Mouse (Mus musculus): ENCODE data around the gene Bglap3. TPM values are rescaled to one million over a fixed set of nuclear protein-coding genes. Genes with fewer than 3 reads are reported as not detected.

Bglap3 gene
- total and polyA plus RNA-seq, 3 experiments: 0.16 TPM; not detected in 2

DNA sequence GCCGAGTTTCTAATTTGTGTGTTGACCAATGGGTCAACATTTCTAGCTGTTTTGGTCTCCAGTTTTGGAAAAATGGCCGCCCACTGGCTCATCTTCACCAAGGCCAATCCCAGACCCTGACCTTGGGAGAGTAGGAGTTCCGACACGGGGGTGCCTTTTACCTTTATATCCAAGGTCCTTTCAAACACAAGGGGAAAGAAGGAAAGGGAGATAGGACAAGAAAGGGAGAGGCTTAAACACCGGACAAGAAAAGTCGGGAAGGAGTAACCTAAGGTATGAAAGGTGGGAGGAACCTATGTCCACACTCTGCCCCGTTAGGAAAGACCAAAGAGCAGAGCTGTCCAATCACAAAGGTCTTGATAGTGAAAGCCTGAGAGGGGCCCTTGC lies 38.1 kb upstream of the Bglap3 start:
- DNase-seq (ENCODE audit: low spot score): no peak
- peaks cover 87% of the 10 kb centered on the region for H3K36me3 ChIP-seq (replicated peaks)
- H3K4me1 ChIP-seq (ENCODE audit: insufficient read depth, low read depth, low read length): peaks cover 82% of the 10 kb centered on the region
- ATAC-seq (ENCODE audit: extremely low read depth, insufficient number of reproducible peaks, low FRiP score, poor library complexity, severe bottlenecking): no peak
- peak overlapping the region; percentile 84; the same call in 1 of the 2 replicates for H3K4me3 ChIP-seq (ENCODE audit: low read depth, low read length)
- no peak for TF ChIP-seq TAL1 (conservative IDR thresholded peaks at IDR 0.05; ENCODE audit: low read depth, low read length)
- no peak for TF ChIP-seq GATA2 (IDR thresholded peaks at IDR 0.05; ENCODE audit: borderline replicate concordance, low read depth, low read length)
- no peak for TF ChIP-seq POLR2AphosphoS5 (IDR thresholded peaks at IDR 0.05; ENCODE audit: insufficient replicate concordance, low read depth, low read length)
- no peak for TF ChIP-seq GATA1 (IDR thresholded peaks at IDR 0.05; ENCODE audit: borderline replicate concordance, low read length)
- no peak for TF ChIP-seq CTCF (IDR thresholded peaks at IDR 0.05; ENCODE audit: low read depth, low read length)
- H3K9me3 ChIP-seq (replicated peaks): no peaks in the 10 kb centered on the region
- no peaks in the 10 kb centered on the region for H3K27me3 ChIP-seq (ENCODE audit: insufficient read depth, low read length)

DNA sequence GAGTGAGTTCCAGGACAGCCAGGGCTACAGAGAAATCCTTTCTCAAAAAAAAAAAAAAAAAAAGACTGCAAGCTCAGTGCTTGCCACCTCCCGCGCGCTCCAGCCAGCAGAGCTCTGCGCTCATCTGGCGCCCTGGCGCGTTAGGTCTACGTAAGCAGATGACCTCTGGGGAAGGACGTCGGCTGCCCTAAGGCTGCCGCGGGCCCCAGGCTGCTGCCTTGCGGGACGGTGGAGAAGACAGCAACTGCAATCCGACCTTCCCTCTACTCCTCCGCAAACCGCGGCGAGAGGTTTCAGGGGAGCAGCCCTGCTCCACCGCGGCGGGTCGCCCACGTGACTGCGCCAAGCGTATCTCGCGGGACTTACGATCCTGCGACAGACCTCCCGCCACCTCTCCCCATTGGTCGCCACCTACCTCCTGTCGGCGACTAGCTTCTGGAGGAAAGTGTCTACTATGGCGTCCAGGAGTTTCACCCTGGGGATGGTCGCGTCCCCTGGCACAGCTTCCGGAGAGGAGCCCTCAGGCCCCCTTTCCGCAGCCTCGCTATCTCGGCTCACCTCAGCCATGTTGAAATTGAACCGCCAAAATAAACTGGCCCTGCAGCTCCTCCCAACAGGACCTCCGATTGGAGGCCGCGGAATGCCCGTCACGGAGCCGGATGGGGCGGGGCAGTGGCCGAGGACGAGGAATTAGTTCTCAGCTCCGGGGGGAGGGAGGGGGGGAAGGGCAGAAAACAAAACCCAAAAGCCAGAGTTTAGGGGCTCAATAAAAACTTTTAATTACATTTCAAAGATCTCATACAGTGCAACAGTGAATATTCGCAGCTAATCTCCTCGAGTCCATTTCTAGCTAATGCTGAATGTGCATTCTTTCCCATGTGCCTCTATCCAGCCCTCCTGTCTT lies 37.5 kb upstream of the Bglap3 start, which contains the start of gene Pmf1:
Pmf1 (minus strand) TSS at position 591 of the 904 bp plus-strand sequence.
- Histone ChIP-seq H3K27me3 (ENCODE audit: insufficient read depth, low read length) (no peaks in the 10 kb centered on the region), H3K9me3 (replicated peaks) (no peaks in the 10 kb centered on the region), H3K4me3 (ENCODE audit: low read depth, low read length) (peak within 1 kb of the TSS; percentile 84), H3K4me1 (ENCODE audit: insufficient read depth, low read depth, low read length) (peaks cover 76% of the 10 kb centered on the region), H3K36me3 (replicated peaks) (peaks cover 85% of the 10 kb centered on the region)
- TF ChIP-seq POLR2AphosphoS5 (IDR thresholded peaks at IDR 0.05; ENCODE audit: insufficient replicate concordance, low read depth, low read length): 0 out of 2 replicates have a peak, but pooled peaks have one; percentile 64
- TF ChIP-seq CTCF (IDR thresholded peaks at IDR 0.05; ENCODE audit: low read depth, low read length): no peak
- no peak for TF ChIP-seq GATA2 (IDR thresholded peaks at IDR 0.05; ENCODE audit: borderline replicate concordance, low read depth, low read length)
- DNase-seq (ENCODE audit: low spot score) (peak; percentile 93), ATAC-seq (ENCODE audit: extremely low read depth, insufficient number of reproducible peaks, low FRiP score, poor library complexity, severe bottlenecking) (peak; percentile 83)

DNA sequence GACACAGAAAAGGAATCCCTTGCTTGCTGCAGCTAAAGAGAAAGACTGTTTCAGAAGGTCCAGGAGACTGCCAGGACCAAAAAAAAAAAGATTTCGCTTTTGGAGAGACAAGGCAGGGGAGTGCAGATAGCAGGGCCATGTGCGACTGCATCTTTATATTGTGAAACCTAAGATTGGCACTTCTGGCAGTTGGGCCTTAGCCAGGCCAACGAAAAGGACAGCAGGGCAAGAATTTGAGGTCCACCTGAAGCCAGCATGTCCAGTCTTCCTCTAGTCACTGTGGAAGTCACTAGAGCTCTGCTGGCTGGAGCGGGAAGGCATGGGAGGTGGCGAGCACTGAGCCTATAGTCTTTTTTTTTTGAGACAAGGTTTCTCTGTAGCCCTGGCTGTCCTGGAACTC lies 36.4 kb upstream of the Bglap3 start:
- Histone ChIP-seq H3K27me3 (ENCODE audit: insufficient read depth, low read length) (no peaks in the 10 kb centered on the region), H3K4me1 (ENCODE audit: insufficient read depth, low read depth, low read length) (peaks cover 70% of the 10 kb centered on the region), H3K4me3 (ENCODE audit: low read depth, low read length) (peak overlapping the region; percentile 84), H3K36me3 (replicated peaks) (peaks cover 84% of the 10 kb centered on the region), H3K9me3 (replicated peaks) (no peaks in the 10 kb centered on the region)
- DNase-seq (ENCODE audit: low spot score) (no peak), ATAC-seq (ENCODE audit: extremely low read depth, insufficient number of reproducible peaks, low FRiP score, poor library complexity, severe bottlenecking) (no peak)
- no peak for TF ChIP-seq GATA2 (IDR thresholded peaks at IDR 0.05; ENCODE audit: borderline replicate concordance, low read depth, low read length)
- no peak for TF ChIP-seq POLR2AphosphoS5 (IDR thresholded peaks at IDR 0.05; ENCODE audit: insufficient replicate concordance, low read depth, low read length)
- TF ChIP-seq CTCF (IDR thresholded peaks at IDR 0.05; ENCODE audit: low read depth, low read length): no peak
- no peak for TF ChIP-seq TAL1 (conservative IDR thresholded peaks at IDR 0.05; ENCODE audit: low read depth, low read length)
- TF ChIP-seq GATA1 (IDR thresholded peaks at IDR 0.05; ENCODE audit: borderline replicate concordance, low read length): no peak

DNA sequence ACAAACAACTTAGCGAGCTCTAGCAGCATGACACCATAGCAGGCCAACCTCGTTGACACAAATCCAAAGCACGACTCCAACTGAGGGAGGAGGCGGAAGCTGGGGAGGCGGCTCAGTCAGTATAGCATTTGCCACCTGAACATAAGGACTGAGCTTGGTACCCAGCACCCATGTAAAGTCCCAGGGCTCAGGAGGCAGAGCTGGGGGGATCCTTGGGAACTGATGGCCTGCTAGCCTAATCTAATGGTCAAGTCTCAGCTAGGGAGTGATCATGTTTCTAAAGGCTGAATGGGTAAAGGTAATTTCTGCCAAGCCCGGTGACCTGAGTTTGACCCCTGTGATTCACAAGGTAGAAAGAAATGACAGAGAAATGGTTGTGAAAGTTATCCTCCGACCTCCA lies 35.0 kb upstream of the Bglap3 start:
- Histone ChIP-seq H3K36me3 (replicated peaks) (peaks cover 84% of the 10 kb centered on the region), H3K27me3 (ENCODE audit: insufficient read depth, low read length) (no peaks in the 10 kb centered on the region), H3K9me3 (replicated peaks) (no peaks in the 10 kb centered on the region), H3K4me1 (ENCODE audit: insufficient read depth, low read depth, low read length) (peaks cover 66% of the 10 kb centered on the region), H3K4me3 (ENCODE audit: low read depth, low read length) (no peak overlapping the region; the same call in 1 of the 2 replicates)
- no peak for DNase-seq (ENCODE audit: low spot score)
- TF ChIP-seq CTCF (IDR thresholded peaks at IDR 0.05; ENCODE audit: low read depth, low read length): no peak
- no peak for TF ChIP-seq GATA1 (IDR thresholded peaks at IDR 0.05; ENCODE audit: borderline replicate concordance, low read length)
- TF ChIP-seq GATA2 (IDR thresholded peaks at IDR 0.05; ENCODE audit: borderline replicate concordance, low read depth, low read length): no peak
- TF ChIP-seq TAL1 (conservative IDR thresholded peaks at IDR 0.05; ENCODE audit: low read depth, low read length): no peak
- no peak for TF ChIP-seq POLR2AphosphoS5 (IDR thresholded peaks at IDR 0.05; ENCODE audit: insufficient replicate concordance, low read depth, low read length)
- no peak for ATAC-seq (ENCODE audit: extremely low read depth, insufficient number of reproducible peaks, low FRiP score, poor library complexity, severe bottlenecking)

DNA sequence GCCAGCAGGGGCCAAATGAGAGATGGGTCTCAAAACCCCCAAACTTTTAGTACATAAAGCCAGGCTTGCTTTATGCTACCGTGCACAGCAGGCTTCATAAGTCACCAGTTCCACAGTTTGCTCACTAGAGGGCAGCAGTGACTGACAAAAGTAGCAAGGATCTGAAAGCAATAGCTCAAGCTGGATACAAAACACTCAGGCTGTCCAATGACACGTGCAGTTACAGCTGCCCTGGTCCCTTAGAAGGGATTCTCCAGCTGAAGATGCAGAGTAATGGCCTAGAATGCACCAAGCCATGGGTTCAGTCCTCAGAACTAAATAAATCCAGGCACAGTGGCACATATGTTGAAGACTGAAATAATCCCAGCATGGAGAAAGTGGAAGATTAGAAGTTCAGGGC lies 34.5 kb upstream of the Bglap3 start:
- H3K9me3 ChIP-seq (replicated peaks): no peaks in the 10 kb centered on the region

DNA sequence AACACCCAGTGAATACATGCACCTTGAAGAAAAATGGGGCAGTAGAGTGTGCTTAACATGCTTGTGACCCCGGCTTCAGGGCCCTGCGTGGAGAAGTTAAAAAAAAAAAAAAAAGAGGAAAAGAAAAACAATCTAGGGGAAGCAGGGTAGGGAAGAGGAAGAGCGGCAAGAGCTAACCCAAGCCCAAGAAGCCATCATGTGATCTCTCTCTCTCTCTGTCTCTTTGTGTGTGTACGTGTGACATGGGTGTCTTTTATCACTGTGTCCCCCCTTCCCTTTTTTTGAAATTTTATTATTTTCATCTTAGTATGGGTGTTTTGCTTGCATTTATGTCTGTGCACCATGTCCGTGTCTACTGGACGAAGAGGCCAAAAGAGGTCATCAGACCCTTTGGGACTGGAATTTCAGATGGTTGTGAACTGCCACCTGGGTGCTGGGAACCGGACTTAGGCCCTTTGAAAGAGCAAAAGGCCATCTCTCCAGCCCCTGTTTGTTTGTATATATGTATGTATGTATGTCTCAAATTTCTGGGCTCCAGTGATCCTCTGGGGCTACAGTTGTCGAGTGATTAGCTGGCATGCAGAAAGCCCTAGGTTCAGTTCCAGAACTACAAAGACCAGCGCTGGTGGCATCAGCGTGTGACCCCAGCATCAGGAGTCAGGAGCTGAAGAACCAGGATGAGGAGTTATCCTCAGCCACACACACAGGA lies 31.1 kb upstream of the Bglap3 start:
- no peak for DNase-seq (ENCODE audit: low spot score)
- no peaks in the 10 kb centered on the region for H3K27me3 ChIP-seq (ENCODE audit: insufficient read depth, low read length)
- H3K4me3 ChIP-seq (ENCODE audit: low read depth, low read length): no peak overlapping the region
- H3K9me3 ChIP-seq (replicated peaks): 0 out of 2 replicates have a peak, but pooled peaks cover 2% of the 10 kb centered on the region
- peaks cover 42% of the 10 kb centered on the region for H3K4me1 ChIP-seq (ENCODE audit: insufficient read depth, low read depth, low read length)
- peaks cover 90% of the 10 kb centered on the region for H3K36me3 ChIP-seq (replicated peaks)
- ATAC-seq (ENCODE audit: extremely low read depth, insufficient number of reproducible peaks, low FRiP score, poor library complexity, severe bottlenecking): no peak
- no peak for TF ChIP-seq CTCF (IDR thresholded peaks at IDR 0.05; ENCODE audit: low read depth, low read length)
- no peak for TF ChIP-seq GATA1 (IDR thresholded peaks at IDR 0.05; ENCODE audit: borderline replicate concordance, low read length)
- TF ChIP-seq GATA2 (IDR thresholded peaks at IDR 0.05; ENCODE audit: borderline replicate concordance, low read depth, low read length): no peak
- TF ChIP-seq POLR2AphosphoS5 (IDR thresholded peaks at IDR 0.05; ENCODE audit: insufficient replicate concordance, low read depth, low read length): no peak

More for the DNA sequence above, 34.5 kb upstream of the Bglap3 start:
- ATAC-seq (ENCODE audit: extremely low read depth, insufficient number of reproducible peaks, low FRiP score, poor library complexity, severe bottlenecking) (0 out of 2 replicates have a peak, but pooled peaks have one; percentile 12), DNase-seq (ENCODE audit: low spot score) (peak; percentile 58)
- peaks cover 65% of the 10 kb centered on the region for H3K4me1 ChIP-seq (ENCODE audit: insufficient read depth, low read depth, low read length)
- no peak overlapping the region; the same call in 1 of the 2 replicates for H3K4me3 ChIP-seq (ENCODE audit: low read depth, low read length)
- H3K36me3 ChIP-seq (replicated peaks): peaks cover 84% of the 10 kb centered on the region
- TF ChIP-seq POLR2AphosphoS5 (IDR thresholded peaks at IDR 0.05; ENCODE audit: insufficient replicate concordance, low read depth, low read length): no peak
- no peak for TF ChIP-seq GATA2 (IDR thresholded peaks at IDR 0.05; ENCODE audit: borderline replicate concordance, low read depth, low read length)
- TF ChIP-seq CTCF (IDR thresholded peaks at IDR 0.05; ENCODE audit: low read depth, low read length): peak; percentile 79
- no peak for TF ChIP-seq TAL1 (conservative IDR thresholded peaks at IDR 0.05; ENCODE audit: low read depth, low read length)
- no peaks in the 10 kb centered on the region for H3K27me3 ChIP-seq (ENCODE audit: insufficient read depth, low read length)

Data from G1E (cell line).